In the genomic region with DNA sequence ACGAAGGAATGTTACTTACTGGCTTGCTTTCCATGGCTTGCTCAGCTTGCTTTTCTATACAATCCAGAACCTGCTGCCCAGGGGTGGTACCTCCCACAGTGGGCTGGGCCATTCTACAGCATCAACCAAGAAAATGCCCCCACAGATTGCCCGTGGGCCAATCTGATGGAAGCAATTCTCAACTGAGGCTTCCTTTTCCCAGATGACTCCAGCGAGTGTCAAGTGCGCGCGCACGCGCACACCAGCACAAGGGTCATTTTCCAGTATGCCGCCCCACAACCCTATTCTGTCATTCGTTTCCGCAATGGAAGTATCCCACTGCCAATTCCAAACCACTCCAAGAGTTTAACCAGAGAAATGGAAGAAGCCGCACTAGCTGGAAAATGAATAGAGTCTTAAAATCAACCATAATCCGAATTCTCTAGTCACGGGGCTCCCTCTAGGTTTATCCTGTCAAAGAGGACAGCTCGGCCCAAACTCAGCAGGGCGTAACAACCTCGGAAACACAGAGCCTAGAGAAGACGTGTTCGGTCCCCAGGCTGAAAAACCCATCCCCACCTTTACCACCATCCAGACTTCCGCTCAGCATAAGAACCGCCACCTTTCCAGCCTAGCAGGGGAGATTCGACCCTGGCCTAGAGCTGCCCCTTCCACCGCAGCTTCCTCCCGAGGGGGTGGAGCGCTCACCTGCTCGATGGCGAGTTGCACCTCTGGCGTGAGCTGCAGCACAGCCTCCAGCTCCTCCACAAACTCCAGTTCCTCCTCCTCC, we compare ENCODE assay signal across 8 mouse cellular contexts. TPM values are rescaled to one million over a fixed set of nuclear protein-coding genes. Genes with fewer than 3 reads are reported as not detected.
A peak's percentile ranks its signal among the peaks of the same experiment; 100 is the strongest.
DNase-seq lines count a peak whose midpoint lies in the region; ATAC-seq and TF ChIP-seq lines count a peak whose summit lies in the region.

No protein-coding gene starts in this region.

- H3K4me3 ChIP-seq in heart, embryonic 10.5 days = peak overlapping the region; percentile 81
- peak overlapping the region; percentile 94 for H3K4me3 ChIP-seq in limb, embryonic 15.5 days
- peak overlapping the region; percentile 71 for H3K4me3 ChIP-seq in midbrain, postnatal 0 days (ENCODE audit: low read depth, low read length)

- TF ChIP-seq CTCF in midbrain, postnatal 0 days (IDR thresholded peaks at IDR 0.05) = no peak

- H3K9ac ChIP-seq in limb, embryonic 15.5 days = peak overlapping the region; percentile 63
- H3K9ac ChIP-seq in midbrain, postnatal 0 days (replicated peaks; ENCODE audit: low read length, poor library complexity, severe bottlenecking) = peak overlapping the region; percentile 81

- peak; percentile 75 for DNase-seq in heart, embryonic 10.5 days (ENCODE audit: low spot score)
- no peak for DNase-seq in heart, postnatal 25 days (ENCODE audit: low spot score)
- peak; percentile 27 to 28 for DNase-seq in cerebellum, adult 18-20 months
- peak; percentile 32 for DNase-seq in forelimb bud, embryonic 11.5 days (ENCODE audit: low read depth, low spot score)
- DNase-seq in kidney, adult 18-20 months = peak; percentile 45
- DNase-seq in midbrain, postnatal 0 days (ENCODE audit: low spot score) = peak; percentile 82
- peak; percentile 48 for DNase-seq in testis, postnatal 10 days (ENCODE audit: low spot score)

- peak overlapping the region; percentile 90 for H3K4me2 ChIP-seq in limb, embryonic 15.5 days
- H3K4me2 ChIP-seq in midbrain, postnatal 0 days (ENCODE audit: low read depth, low read length, poor library complexity, severe bottlenecking) = peak overlapping the region; percentile 74

- peak overlapping the region; percentile 86 for H3K27ac ChIP-seq in heart, embryonic 10.5 days
- peak overlapping the region; percentile 71 for H3K27ac ChIP-seq in limb, embryonic 15.5 days
- H3K27ac ChIP-seq in midbrain, postnatal 0 days (ENCODE audit: low read depth, low read length) = peak overlapping the region; percentile 87

- peaks cover 7% of the 10 kb centered on the region for H3K4me1 ChIP-seq in heart, embryonic 10.5 days
- H3K4me1 ChIP-seq in limb, embryonic 15.5 days = peaks cover 8% of the 10 kb centered on the region
- H3K4me1 ChIP-seq in midbrain, postnatal 0 days (ENCODE audit: insufficient read depth, low read length) = peaks cover 5% of the 10 kb centered on the region

- H3K27me3 ChIP-seq in heart, embryonic 10.5 days (ENCODE audit: insufficient read depth, poor library complexity, severe bottlenecking) = no peaks in the 10 kb centered on the region
- H3K27me3 ChIP-seq in limb, embryonic 15.5 days = no peaks in the 10 kb centered on the region
- no peaks in the 10 kb centered on the region for H3K27me3 ChIP-seq in midbrain, postnatal 0 days (ENCODE audit: insufficient read depth, low read length)

- H3K9me3 ChIP-seq in heart, embryonic 10.5 days = no peaks in the 10 kb centered on the region
- H3K9me3 ChIP-seq in limb, embryonic 15.5 days = no peaks in the 10 kb centered on the region
- no peaks in the 10 kb centered on the region for H3K9me3 ChIP-seq in midbrain, postnatal 0 days (ENCODE audit: low read length)

- intact Hi-C loops in heart, postnatal 25 days (cut with DNase I) = loop anchor here (2.0 kb wide), 1 partner anchor 24 kb away; no protein-coding TSS in a partner anchor

- peak; percentile 57 for ATAC-seq in limb, embryonic 15.5 days (ENCODE audit: insufficient number of reproducible peaks, low FRiP score, low TSS enrichment, low read depth)
- ATAC-seq in midbrain, postnatal 0 days (ENCODE audit: low FRiP score) = peak; percentile 86

- peaks cover 5% of the 10 kb centered on the region; the same call in 1 of the 2 replicates for H3K36me3 ChIP-seq in heart, embryonic 10.5 days
- peaks cover 9% of the 10 kb centered on the region; the same call in 1 of the 2 replicates for H3K36me3 ChIP-seq in limb, embryonic 15.5 days
- H3K36me3 ChIP-seq in midbrain, postnatal 0 days (ENCODE audit: insufficient read depth, low read length) = peaks cover 5% of the 10 kb centered on the region

- 2% methylated on average over 28 of the region's 28 CpGs for WGBS in heart, embryonic 10.5 days
- WGBS in limb, embryonic 15.5 days = 2% methylated on average over 28 of the region's 28 CpGs
- WGBS in midbrain, postnatal 0 days = 2% methylated on average over 28 of the region's 28 CpGs

RNA-seq across cellular contexts. Expression of a gene that starts 0.5 kb away (rescaled TPM):
- 35.1 and 37.7 TPM in 2 replicates for polyA plus RNA-seq in heart, embryonic 10.5 days (2016; fragmentation: Nextera tagmentation; extraction: Ambion mirVana)
- 10 to 100 TPM; 26.1 to 30.3 TPM for total RNA-seq in heart, postnatal 25 days (2021)
- 43.5 and 44.3 TPM in 2 replicates for polyA plus RNA-seq in limb, embryonic 15.5 days (2015; fragmentation: Nextera tagmentation; extraction: Ambion mirVana)
- 40.3 and 46.1 TPM in 2 replicates for total RNA-seq in midbrain, postnatal 0 days (2014; rRNA removed)
- polyA plus RNA-seq in midbrain, postnatal 0 days (2015; fragmentation: Nextera tagmentation; extraction: Ambion mirVana) = 63.5 and 64.0 TPM in 2 replicates

RNA-seq across cellular contexts. Expression of a gene that starts 0.6 kb away (rescaled TPM):
- 32.7 and 35.9 TPM in 2 replicates for polyA plus RNA-seq in heart, embryonic 10.5 days (2016; fragmentation: Nextera tagmentation; extraction: Ambion mirVana)
- total RNA-seq in heart, postnatal 25 days (2021) = 1 to 10 TPM; 4.1 TPM
- 98.1 and 106 TPM in 2 replicates for polyA plus RNA-seq in limb, embryonic 15.5 days (2015; fragmentation: Nextera tagmentation; extraction: Ambion mirVana)
- 24.6 and 29.4 TPM in 2 replicates for total RNA-seq in midbrain, postnatal 0 days (2014; rRNA removed)
- polyA plus RNA-seq in midbrain, postnatal 0 days (2015; fragmentation: Nextera tagmentation; extraction: Ambion mirVana) = 17.6 and 19.6 TPM in 2 replicates

RNA-seq across cellular contexts. Expression of a gene that starts 38.5 kb away (rescaled TPM):
- polyA plus RNA-seq in heart, embryonic 10.5 days (2016; fragmentation: Nextera tagmentation; extraction: Ambion mirVana) = 0.80 and 1.1 TPM in 2 replicates
- not detected for total RNA-seq in heart, postnatal 25 days (2021)
- polyA plus RNA-seq in limb, embryonic 15.5 days (2015; fragmentation: Nextera tagmentation; extraction: Ambion mirVana) = 0.88 and 1.5 TPM in 2 replicates
- not detected in 2 replicates for total RNA-seq in midbrain, postnatal 0 days (2014; rRNA removed)
- 0.42 and 0.58 TPM in 2 replicates for polyA plus RNA-seq in midbrain, postnatal 0 days (2015; fragmentation: Nextera tagmentation; extraction: Ambion mirVana)

RNA-seq across cellular contexts. Expression of a gene that starts 38.6 kb away (rescaled TPM):
- polyA plus RNA-seq in heart, embryonic 10.5 days (2016; fragmentation: Nextera tagmentation; extraction: Ambion mirVana) = 40.0 and 42.1 TPM in 2 replicates
- total RNA-seq in heart, postnatal 25 days (2021) = 1 to 10 TPM; 1.4 to 3.2 TPM
- polyA plus RNA-seq in limb, embryonic 15.5 days (2015; fragmentation: Nextera tagmentation; extraction: Ambion mirVana) = 24.0 and 26.6 TPM in 2 replicates
- total RNA-seq in midbrain, postnatal 0 days (2014; rRNA removed) = 10.1 and 14.1 TPM in 2 replicates
- polyA plus RNA-seq in midbrain, postnatal 0 days (2015; fragmentation: Nextera tagmentation; extraction: Ambion mirVana) = 6.9 and 7.4 TPM in 2 replicates
